Mouse (Mus musculus): ENCODE results near the gene Deaf1. TPM values are rescaled to one million over a fixed set of nuclear protein-coding genes. Genes with fewer than 3 reads are reported as not detected.

Deaf1 gene
- polyA plus RNA-seq, 1 experiment from 2014 or later, result 224 TPM

DNA sequence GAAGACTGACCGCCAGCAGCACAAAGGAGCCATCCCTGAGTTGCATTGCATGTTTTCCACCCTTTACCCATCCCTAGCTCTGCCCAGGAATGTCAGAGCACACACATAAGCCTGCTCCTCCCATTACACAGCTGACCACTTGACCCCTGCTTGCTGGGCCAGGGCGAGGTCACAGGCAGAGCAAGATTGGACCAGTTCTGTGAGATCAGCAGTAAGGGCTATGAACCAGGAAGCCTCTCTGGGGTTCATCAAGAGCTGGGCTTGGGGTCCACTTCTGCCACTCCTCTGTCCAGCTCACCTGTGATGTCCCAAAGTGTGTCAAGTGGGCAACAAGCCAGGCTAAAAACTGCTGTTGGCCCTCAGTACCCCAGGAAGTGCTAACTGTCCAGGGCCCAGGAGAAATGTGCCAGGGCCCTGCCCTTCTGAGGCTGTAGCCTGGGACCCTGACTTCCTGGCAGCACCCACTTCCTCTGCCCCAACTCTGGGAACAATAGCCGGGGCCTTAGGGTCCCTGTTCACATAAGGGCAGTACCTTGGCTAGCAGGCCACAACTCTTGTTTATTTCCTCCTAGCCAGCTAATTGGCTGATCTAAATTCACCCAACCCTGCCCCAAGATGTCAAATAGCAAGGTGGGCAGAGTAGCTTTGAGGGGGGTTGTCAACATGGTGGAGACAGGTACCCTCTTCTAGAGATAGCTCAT lies 10.4 kb upstream of the Deaf1 start:
- 79% methylated on average over 3 of the region's 3 CpGs for WGBS
- Histone ChIP-seq H3K4me1 (peaks cover 7% of the 10 kb centered on the region), H3K27me3 (replicated peaks) (peaks cover 9% of the 10 kb centered on the region; the same call in 1 of the 2 replicates)

GRCm38 (mm10) chr7:141336296-141336695 lies 8.8 kb upstream of the Deaf1 start:
- WGBS, result 80% methylated on average over 3 of the region's 3 CpGs

More for the DNA sequence above, 10.4 kb upstream of the Deaf1 start:
- Histone ChIP-seq H3K9me3 (no peaks in the 10 kb centered on the region), H3K27ac (no peak overlapping the region), H3K9ac (no peak overlapping the region), H3K4me3 (no peak overlapping the region), H3K4me2 (no peak overlapping the region), H3K36me3 (replicated peaks) (peaks cover 10% of the 10 kb centered on the region; the same call in 1 of the 2 replicates)
- no peak for ATAC-seq (replicated peaks)

DNA sequence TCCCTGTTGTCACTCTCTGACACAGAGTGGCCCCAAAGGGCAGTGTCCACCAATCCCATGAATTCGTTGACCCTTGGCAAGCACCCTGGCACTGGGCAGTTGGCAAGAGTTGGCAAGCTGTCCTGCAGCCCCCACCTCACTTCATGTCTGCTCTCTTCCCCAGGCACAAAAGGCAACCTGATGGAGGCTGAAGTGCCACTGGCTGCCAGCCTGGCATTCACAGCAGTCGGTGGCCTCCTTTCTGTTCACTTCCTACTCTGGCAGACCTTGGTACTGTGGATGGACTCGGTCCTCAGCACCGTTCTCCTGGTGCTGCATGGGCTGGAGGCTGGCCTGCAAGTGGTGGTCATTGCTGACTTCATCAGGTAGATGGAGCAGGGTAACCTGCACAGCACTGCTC lies 8.2 kb upstream of the Deaf1 start:
- Histone ChIP-seq H3K4me2 (no peak overlapping the region), H3K27me3 (replicated peaks) (peaks cover 6% of the 10 kb centered on the region; the same call in 1 of the 2 replicates), H3K27ac (no peak overlapping the region), H3K4me1 (peaks cover 7% of the 10 kb centered on the region), H3K4me3 (no peak overlapping the region), H3K36me3 (replicated peaks) (peaks cover 10% of the 10 kb centered on the region; the same call in 1 of the 2 replicates), H3K9ac (no peak overlapping the region), H3K9me3 (no peaks in the 10 kb centered on the region)
- no peak for ATAC-seq (replicated peaks)
- 94% methylated on average over 4 of the region's 4 CpGs for WGBS

More at GRCm38 (mm10) chr7:141336296-141336695, 8.8 kb upstream of the Deaf1 start:
- Histone ChIP-seq H3K9me3 (no peaks in the 10 kb centered on the region), H3K9ac (no peak overlapping the region), H3K27me3 (replicated peaks) (peaks cover 6% of the 10 kb centered on the region; the same call in 1 of the 2 replicates), H3K27ac (no peak overlapping the region), H3K4me1 (peaks cover 7% of the 10 kb centered on the region), H3K4me3 (no peak overlapping the region), H3K4me2 (no peak overlapping the region), H3K36me3 (replicated peaks) (peaks cover 10% of the 10 kb centered on the region; the same call in 1 of the 2 replicates)
- no peak for ATAC-seq (replicated peaks)

DNA sequence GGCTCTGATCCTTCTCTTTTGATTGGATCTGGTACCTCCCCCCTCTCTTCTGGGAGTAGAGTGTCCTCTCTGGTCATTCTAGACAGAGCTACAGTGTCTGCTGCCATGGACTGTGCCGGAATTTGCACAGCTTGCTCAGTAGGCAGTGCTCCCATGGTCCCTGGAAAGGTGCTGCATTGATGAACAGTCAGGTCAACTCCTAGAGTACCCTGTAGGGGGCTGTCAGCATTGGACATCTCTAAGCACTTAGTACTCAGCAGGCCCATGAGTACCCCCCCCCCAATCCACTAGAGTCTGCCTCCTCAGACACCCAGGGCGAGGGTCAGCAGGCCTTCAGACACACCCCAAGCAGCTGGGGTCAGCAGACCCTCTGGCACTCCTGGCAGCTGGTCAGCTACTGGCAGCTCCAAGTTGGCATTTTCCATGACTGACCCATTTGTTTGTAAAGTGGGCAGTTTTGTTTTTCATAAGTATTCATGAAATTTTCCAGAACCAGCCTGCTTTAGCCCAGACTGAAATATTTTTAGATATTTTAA lies 7.6 kb upstream of the Deaf1 start:
- 82% methylated on average over 2 of the region's 2 CpGs for WGBS
- Histone ChIP-seq H3K27me3 (replicated peaks) (peaks cover 6% of the 10 kb centered on the region; the same call in 1 of the 2 replicates), H3K36me3 (replicated peaks) (peaks cover 10% of the 10 kb centered on the region; the same call in 1 of the 2 replicates), H3K4me1 (peaks cover 7% of the 10 kb centered on the region), H3K4me3 (no peak overlapping the region), H3K4me2 (no peak overlapping the region), H3K9me3 (no peaks in the 10 kb centered on the region), H3K9ac (no peak overlapping the region), H3K27ac (no peak overlapping the region)
- no peak for ATAC-seq (replicated peaks)

DNA sequence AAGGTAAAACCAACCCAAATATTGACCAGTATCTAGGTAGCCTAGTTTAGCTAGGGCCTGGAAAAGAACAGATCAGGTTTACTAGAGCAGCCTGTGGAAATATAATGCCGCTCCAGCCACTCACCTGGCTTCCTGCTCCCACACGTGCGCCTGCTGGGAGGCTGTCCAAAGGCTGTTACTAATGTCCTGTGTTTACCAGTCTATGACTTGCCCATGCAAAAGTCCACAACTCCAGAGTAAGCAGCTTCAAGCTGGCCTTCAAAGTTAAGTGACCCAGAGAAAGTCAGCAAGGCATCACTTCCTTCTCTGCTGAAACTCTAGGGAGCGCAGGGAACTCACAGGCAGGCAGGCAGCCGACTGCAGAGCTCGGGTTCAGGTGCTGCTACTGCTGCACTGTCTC lies 4.5 kb upstream of the Deaf1 start:
- 87% methylated on average over 6 of the region's 6 CpGs for WGBS
- H3K9me3 ChIP-seq, result no peaks in the 10 kb centered on the region
- H3K9ac ChIP-seq, result no peak overlapping the region
- H3K27ac ChIP-seq, result no peak overlapping the region
- peaks cover 10% of the 10 kb centered on the region; the same call in 1 of the 2 replicates for H3K36me3 ChIP-seq (replicated peaks)
- no peak for ATAC-seq (replicated peaks)
- H3K27me3 ChIP-seq (replicated peaks), result no peaks in the 10 kb centered on the region
- H3K4me2 ChIP-seq, result no peak overlapping the region
- no peak overlapping the region for H3K4me3 ChIP-seq
- H3K4me1 ChIP-seq, result peaks cover 10% of the 10 kb centered on the region

- Histone ChIP-seq H3K9ac (no peak overlapping the region), H3K4me1 (peaks cover 22% of the 10 kb centered on the region), H3K9me3 (no peaks in the 10 kb centered on the region), H3K36me3 (replicated peaks) (peaks cover 10% of the 10 kb centered on the region; the same call in 1 of the 2 replicates), H3K27ac (no peak overlapping the region), H3K27me3 (replicated peaks) (no peaks in the 10 kb centered on the region), H3K4me3 (no peak overlapping the region), H3K4me2 (no peak overlapping the region)
- ATAC-seq (replicated peaks), result no peak
These were observed 3.2 kb upstream of the Deaf1 start for GRCm38 (mm10) chr7:141330706-141331105.

GRCm38 (mm10) chr7:141328373-141328990 lies 992 bp upstream of the Deaf1 start:
- peak overlapping the region; percentile 69 for H3K4me3 ChIP-seq
- 0 out of 2 replicates have a peak, but pooled peaks cover 4% of the 10 kb centered on the region for H3K36me3 ChIP-seq (replicated peaks)
- peak overlapping the region; percentile 99 for H3K27ac ChIP-seq
- WGBS, result 15% methylated on average over 24 of the region's 24 CpGs
- peak overlapping the region; percentile 82 for H3K9ac ChIP-seq
- peak; percentile 35 for ATAC-seq (replicated peaks)
- no peaks in the 10 kb centered on the region for H3K9me3 ChIP-seq
- H3K4me1 ChIP-seq, result peaks cover 36% of the 10 kb centered on the region
- peak overlapping the region; percentile 95 for H3K4me2 ChIP-seq
- no peaks in the 10 kb centered on the region for H3K27me3 ChIP-seq (replicated peaks)

- ATAC-seq (replicated peaks), result peak; percentile 25
- peaks cover 13% of the 10 kb centered on the region; the same call in 1 of the 2 replicates for H3K36me3 ChIP-seq (replicated peaks)
- 4% methylated on average over 35 of the region's 35 CpGs for WGBS
- H3K27ac ChIP-seq, result peak overlapping the region; percentile 99
- H3K9me3 ChIP-seq, result no peaks in the 10 kb centered on the region
- no peaks in the 10 kb centered on the region for H3K27me3 ChIP-seq (replicated peaks)
- peak overlapping the region; percentile 69 for H3K4me3 ChIP-seq
- H3K4me1 ChIP-seq, result peaks cover 36% of the 10 kb centered on the region
- peak overlapping the region; percentile 91 for H3K9ac ChIP-seq
- peak overlapping the region; percentile 95 for H3K4me2 ChIP-seq
These were observed 694 bp downstream of the Deaf1 start for GRCm38 (mm10) chr7:141326546-141327446.

DNA sequence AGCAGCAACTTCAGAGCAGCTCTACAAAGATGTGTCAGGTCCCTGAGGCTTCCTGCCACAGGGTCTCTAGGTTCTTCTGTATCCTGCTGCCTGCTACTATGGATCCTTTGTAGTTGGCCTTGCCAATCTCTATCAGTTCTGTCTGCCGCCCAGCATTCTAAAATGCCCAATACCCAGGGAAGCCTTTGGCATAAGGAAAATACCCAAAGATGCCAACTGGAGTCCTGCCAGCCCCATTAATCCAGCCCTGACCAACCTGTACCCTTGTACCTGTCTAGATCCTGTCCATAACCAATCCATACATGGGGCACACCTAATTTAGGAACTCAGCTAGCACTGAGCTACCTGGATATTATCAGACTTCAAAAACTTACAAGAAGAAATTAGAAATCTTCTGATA lies 2.8 kb downstream of the Deaf1 start:
- Histone ChIP-seq H3K4me2 (no peak overlapping the region), H3K4me3 (no peak overlapping the region), H3K36me3 (replicated peaks) (peaks cover 29% of the 10 kb centered on the region), H3K9me3 (no peaks in the 10 kb centered on the region), H3K4me1 (peaks cover 36% of the 10 kb centered on the region), H3K9ac (no peak overlapping the region), H3K27ac (no peak overlapping the region), H3K27me3 (replicated peaks) (no peaks in the 10 kb centered on the region)
- ATAC-seq (replicated peaks), result no peak
- 87% methylated on average over 1 of the region's 1 CpGs for WGBS

DNA sequence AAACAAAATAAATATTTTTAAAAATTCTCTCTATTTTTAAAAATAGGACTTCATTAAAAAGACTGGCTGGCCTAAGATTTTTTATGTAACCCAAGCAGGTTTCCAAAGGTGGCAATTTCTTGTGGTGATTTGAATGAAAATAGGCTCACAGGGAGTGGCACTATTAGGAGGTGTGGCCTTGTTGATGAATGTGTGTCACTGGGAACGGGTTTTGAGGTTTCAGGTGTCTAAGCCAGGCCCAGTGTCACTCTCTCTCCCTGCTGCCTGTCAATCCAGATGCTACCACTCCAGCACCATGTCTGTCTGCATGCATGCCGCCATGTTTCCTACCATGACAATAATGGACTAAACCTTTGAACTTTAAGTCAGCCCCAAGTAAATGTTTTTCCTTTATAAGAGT lies 8.0 kb downstream of the Deaf1 start:
- H3K4me3 ChIP-seq, result no peak overlapping the region
- H3K4me2 ChIP-seq, result no peak overlapping the region
- no peaks in the 10 kb centered on the region for H3K27me3 ChIP-seq (replicated peaks)
- WGBS, result 74% methylated on average over 2 of the region's 2 CpGs
- H3K4me1 ChIP-seq, result peaks cover 3% of the 10 kb centered on the region
- peaks cover 73% of the 10 kb centered on the region for H3K36me3 ChIP-seq (replicated peaks)
- no peaks in the 10 kb centered on the region for H3K9me3 ChIP-seq
- ATAC-seq (replicated peaks), result no peak
- H3K9ac ChIP-seq, result no peak overlapping the region
- no peak overlapping the region for H3K27ac ChIP-seq

- H3K4me3 ChIP-seq, result no peak overlapping the region
- no peak for ATAC-seq (replicated peaks)
These were observed 9.8 kb downstream of the Deaf1 start for GRCm38 (mm10) chr7:141317619-141318132.

More at GRCm38 (mm10) chr7:141317619-141318132, 9.8 kb downstream of the Deaf1 start:
- no peak overlapping the region for H3K4me2 ChIP-seq
- no peak overlapping the region for H3K27ac ChIP-seq
- 80% methylated on average over 1 of the region's 1 CpGs for WGBS
- peaks cover 84% of the 10 kb centered on the region for H3K36me3 ChIP-seq (replicated peaks)
- H3K9ac ChIP-seq, result no peak overlapping the region
- no peaks in the 10 kb centered on the region for H3K27me3 ChIP-seq (replicated peaks)
- no peaks in the 10 kb centered on the region for H3K9me3 ChIP-seq
- H3K4me1 ChIP-seq, result no peaks in the 10 kb centered on the region

Measured in midbrain, embryonic 15.5 days (tissue).